Mouse (Mus musculus): ENCODE results near the gene Mfsd14a. TPM values are rescaled to one million over a fixed set of nuclear protein-coding genes. Genes with fewer than 3 reads are reported as not detected.

Gene Mfsd14a
- polyA plus RNA-seq, 1 experiment from 2014 or later: 62.6 TPM

Other genes with a start within 250 kb of the Mfsd14a start
- 6.8 and 7.0 TPM in 2 replicates for gene Cdc14a, start 238.6 kb downstream of the Mfsd14a start, polyA plus RNA-seq (2015; fragmentation: Nextera tagmentation; extraction: Ambion mirVana)
- 115 and 120 TPM in 2 replicates for gene Rtca, start 154.5 kb downstream of the Mfsd14a start, polyA plus RNA-seq (2015; fragmentation: Nextera tagmentation; extraction: Ambion mirVana)
- 11.8 and 12.9 TPM in 2 replicates for gene Dbt, start 149.6 kb downstream of the Mfsd14a start, polyA plus RNA-seq (2015; fragmentation: Nextera tagmentation; extraction: Ambion mirVana)
- 0.48 and 0.53 TPM in 2 replicates for gene Lrrc39, start 99.7 kb downstream of the Mfsd14a start, polyA plus RNA-seq (2015; fragmentation: Nextera tagmentation; extraction: Ambion mirVana)
- 18.6 and 21.6 TPM in 2 replicates for gene Sass6, start 67.7 kb downstream of the Mfsd14a start, polyA plus RNA-seq (2015; fragmentation: Nextera tagmentation; extraction: Ambion mirVana)
- gene Trmt13, start 48.1 kb downstream of the Mfsd14a start, polyA plus RNA-seq (2015; fragmentation: Nextera tagmentation; extraction: Ambion mirVana): 29.8 and 30.3 TPM in 2 replicates
- 0.68 and 2.6 TPM in 2 replicates for gene Gm43191, start 18.6 kb upstream of the Mfsd14a start, polyA plus RNA-seq (2015; fragmentation: Nextera tagmentation; extraction: Ambion mirVana)
- 6.1 and 7.6 TPM in 2 replicates for gene Slc35a3, start 50.2 kb upstream of the Mfsd14a start, polyA plus RNA-seq (2015; fragmentation: Nextera tagmentation; extraction: Ambion mirVana)
- gene Agl, start 145.5 kb upstream of the Mfsd14a start, polyA plus RNA-seq (2015; fragmentation: Nextera tagmentation; extraction: Ambion mirVana): 16.5 and 17.3 TPM in 2 replicates
- 3.4 and 3.9 TPM in 2 replicates for gene Frrs1, start 196.8 kb upstream of the Mfsd14a start, polyA plus RNA-seq (2015; fragmentation: Nextera tagmentation; extraction: Ambion mirVana)

Measured in hindbrain, embryonic 13.5 days (tissue).